8 mouse cellular contexts compared by ENCODE assay signal in genomic region chr2:156257922-156258761, GRCm38 (mm10). TPM values are rescaled to one million over a fixed set of nuclear protein-coding genes. Genes with fewer than 3 reads are reported as not detected.
DNase-seq lines count a peak whose midpoint lies in the region; ATAC-seq and TF ChIP-seq lines count a peak whose summit lies in the region.

No protein-coding gene starts in this region.

- no peak for TF ChIP-seq POLR2A in liver, adult 2 months (IDR thresholded peaks at IDR 0.05; ENCODE audit: extremely low read depth, insufficient read depth, low read length)
- TF ChIP-seq POLR2A in bone marrow macrophage, adult 2 months (IDR thresholded peaks at IDR 0.05; ENCODE audit: borderline replicate concordance, low read depth, low read length): no peak

- no peak overlapping the region for H3K9ac ChIP-seq in liver, adult 2 months (ENCODE audit: low read depth, low read length)

- no peaks in the 10 kb centered on the region for H3K27me3 ChIP-seq in liver, adult 2 months (ENCODE audit: control insufficient read depth, insufficient read depth, low read length)

- peak; percentile 23; the same call in 1 of the 2 replicates for ATAC-seq in neutrophil, adult 5-6 weeks (ENCODE audit: extremely low read depth, insufficient number of reproducible peaks, low FRiP score, poor library complexity, severe bottlenecking)

- peaks cover 9% of the 10 kb centered on the region for H3K36me3 ChIP-seq in liver, adult 2 months (ENCODE audit: control insufficient read depth, insufficient read depth, low read length)

- WGBS in liver, adult 2 months: 65% methylated on average over 11 of the region's 11 CpGs

- TF ChIP-seq CTCF in liver, adult 2 months (IDR thresholded peaks at IDR 0.05; ENCODE audit: low read depth, low read length): no peak
- TF ChIP-seq CTCF in bone marrow macrophage, adult 2 months (IDR thresholded peaks at IDR 0.05; ENCODE audit: low read depth, low read length): no peak

- H3K4me1 ChIP-seq in liver, adult 2 months (ENCODE audit: control insufficient read depth, insufficient read depth, low read length): 0 out of 2 replicates have a peak, but pooled peaks cover under 1% of the 10 kb centered on the region
- peaks cover 44% of the 10 kb centered on the region for H3K4me1 ChIP-seq in bone marrow macrophage, adult 2 months (ENCODE audit: control insufficient read depth, insufficient read depth, low read length)

- H3K79me2 ChIP-seq in liver, adult 2 months (ENCODE audit: control insufficient read depth, insufficient read depth, low read length): peaks cover 2% of the 10 kb centered on the region; the same call in 1 of the 2 replicates

- H3K27ac ChIP-seq in liver, adult 2 months (replicated peaks; ENCODE audit: insufficient read depth, low read depth, low read length): peak overlapping the region; percentile 84
- peak overlapping the region; percentile 96 for H3K27ac ChIP-seq in bone marrow macrophage, adult 2 months (ENCODE audit: insufficient read depth, low read depth, low read length)

- no peak overlapping the region for H3K4me3 ChIP-seq in liver, adult 2 months (ENCODE audit: insufficient read depth, low read depth, low read length)
- H3K4me3 ChIP-seq in bone marrow macrophage, adult 2 months (ENCODE audit: insufficient read depth, low read length): peak overlapping the region; percentile 39

- peak; percentile 25 for DNase-seq in liver, adult 2 months (ENCODE audit: extremely low read depth, low read depth, low spot score)
- DNase-seq in liver: no peak
- peak; percentile 42 to 50 for DNase-seq in kidney, adult 8-10 months
- no peak for DNase-seq in gastrocnemius, postnatal 10 days
- DNase-seq in layer of hippocampus, adult 9-10 months (ENCODE audit: low spot score): no peak
- no peak for DNase-seq in cerebellum, postnatal 10 days

RNA-seq across cellular contexts. Expression of gene Cnbd2, which starts 54.0 kb away (rescaled TPM):
- 0.67 and 1.0 TPM in 2 replicates for total RNA-seq in liver, adult 2 months (2014; rRNA removed)
- 0.40 and 0.62 TPM in 2 replicates for polyA plus RNA-seq in liver, adult 2 months (2012; rRNA removed)
- 5.6 and 5.9 TPM in 2 replicates for polyA plus RNA-seq in bone marrow macrophage, adult 2 months (2012; ENCODE audit: insufficient read depth, insufficient read length, missing spikeins)
- total RNA-seq in neutrophil, adult 5-6 weeks (2017): 18.7 and 37.0 TPM in 2 replicates
- total RNA-seq in gastrocnemius, postnatal 10 days (2021): 1 to 10 TPM; 1.5 to 1.7 TPM

RNA-seq across cellular contexts. Expression of gene Scand1, which starts 54.4 kb away (rescaled TPM):
- 31.1 and 34.3 TPM in 2 replicates for total RNA-seq in liver, adult 2 months (2014; rRNA removed)
- 65.9 and 81.5 TPM in 2 replicates for polyA plus RNA-seq in liver, adult 2 months (2012; rRNA removed)
- 71.1 and 77.0 TPM in 2 replicates for polyA plus RNA-seq in bone marrow macrophage, adult 2 months (2012; ENCODE audit: insufficient read depth, insufficient read length, missing spikeins)
- 55.2 and 82.9 TPM in 2 replicates for total RNA-seq in neutrophil, adult 5-6 weeks (2017)
- total RNA-seq in gastrocnemius, postnatal 10 days (2021): 10 to 100 TPM; 65.9 to 66.4 TPM

Comparison
In these comparisons a context has a peak if more than half of its experiments do, and no peak if none do; other contexts are left out.
1. DNase-seq: peak in liver, adult 2 months (single experiment) and kidney, adult 8-10 months (2 of 2); none in liver (single experiment), gastrocnemius, postnatal 10 days (single experiment), layer of hippocampus, adult 9-10 months (single experiment) and cerebellum, postnatal 10 days (0 of 2).